Comparison of ENCODE assay signal across 8 mouse cellular contexts in genomic region chr13:3770170-3771024, GRCm38 (mm10). TPM values are rescaled to one million over a fixed set of nuclear protein-coding genes. Genes with fewer than 3 reads are reported as not detected.
DNase-seq lines count a peak whose midpoint lies in the region; ATAC-seq and TF ChIP-seq lines count a peak whose summit lies in the region.

No protein-coding gene starts in this region.

- peak; percentile 58 for DNase-seq in adrenal gland, adult 2 months
- no peak for DNase-seq in adrenal gland, adult 8-10 months
- DNase-seq in liver = peak; percentile 14
- no peak for DNase-seq in liver, embryonic 11.5 days (ENCODE audit: low spot score)
- peak; percentile 70 for DNase-seq in hindbrain, postnatal 0 days (ENCODE audit: low spot score)
- peak; percentile 54 for DNase-seq in lung, adult 2 months
- DNase-seq in stomach, postnatal 0 days (ENCODE audit: low spot score) = peak; percentile 41
- DNase-seq in urinary bladder, adult 2 months (ENCODE audit: low spot score) = no peak

- no peaks in the 10 kb centered on the region for H3K36me3 ChIP-seq in liver, embryonic 11.5 days (ENCODE audit: control insufficient read depth, insufficient read depth, low read length)
- no peaks in the 10 kb centered on the region for H3K36me3 ChIP-seq in hindbrain, postnatal 0 days (ENCODE audit: insufficient read depth, low read length)
- H3K36me3 ChIP-seq in stomach, postnatal 0 days (ENCODE audit: control insufficient read depth, insufficient read depth, low read length) = no peaks in the 10 kb centered on the region

- no peak overlapping the region for H3K4me3 ChIP-seq in liver, embryonic 11.5 days (ENCODE audit: low read depth, low read length)
- H3K4me3 ChIP-seq in hindbrain, postnatal 0 days (ENCODE audit: low read length) = no peak overlapping the region
- no peak overlapping the region for H3K4me3 ChIP-seq in lung, adult 2 months (replicated peaks; ENCODE audit: extremely low read depth, low read depth, low read length)
- no peak overlapping the region for H3K4me3 ChIP-seq in stomach, postnatal 0 days (ENCODE audit: low read depth, low read length)

- no peaks in the 10 kb centered on the region for H3K9me3 ChIP-seq in liver, embryonic 11.5 days (ENCODE audit: control insufficient read depth, low read length)
- H3K9me3 ChIP-seq in hindbrain, postnatal 0 days (ENCODE audit: low read length) = no peaks in the 10 kb centered on the region
- no peaks in the 10 kb centered on the region for H3K9me3 ChIP-seq in stomach, postnatal 0 days (ENCODE audit: control insufficient read depth, low read length)

- H3K4me2 ChIP-seq in liver, embryonic 11.5 days = no peak overlapping the region
- no peak overlapping the region for H3K4me2 ChIP-seq in hindbrain, postnatal 0 days (ENCODE audit: low read depth, low read length)
- H3K4me2 ChIP-seq in stomach, postnatal 0 days (replicated peaks; ENCODE audit: low read depth) = no peak overlapping the region

- ATAC-seq in liver, embryonic 11.5 days (replicated peaks; ENCODE audit: low FRiP score) = no peak
- peak; percentile 83 for ATAC-seq in hindbrain, postnatal 0 days
- peak; percentile 33; the same call in 1 of the 2 replicates for ATAC-seq in stomach, postnatal 0 days (ENCODE audit: low FRiP score, low TSS enrichment)

- WGBS in liver, embryonic 11.5 days = 73% methylated on average over 11 of the region's 11 CpGs
- WGBS in hindbrain, postnatal 0 days = 48% methylated on average over 11 of the region's 11 CpGs
- WGBS in lung, adult 2 months = 46% methylated on average over 11 of the region's 11 CpGs
- 41% methylated on average over 11 of the region's 11 CpGs for WGBS in stomach, postnatal 0 days

- H3K4me1 ChIP-seq in liver, embryonic 11.5 days (replicated peaks; ENCODE audit: control insufficient read depth, insufficient read depth, low read length) = no peaks in the 10 kb centered on the region
- H3K4me1 ChIP-seq in hindbrain, postnatal 0 days (ENCODE audit: insufficient read depth, low read length) = no peaks in the 10 kb centered on the region
- H3K4me1 ChIP-seq in lung, adult 2 months (ENCODE audit: control insufficient read depth, insufficient read depth, low read length) = peaks cover 21% of the 10 kb centered on the region
- peaks cover 10% of the 10 kb centered on the region for H3K4me1 ChIP-seq in stomach, postnatal 0 days (replicated peaks; ENCODE audit: control insufficient read depth, insufficient read depth)

- no peak for TF ChIP-seq POLR2A in lung, adult 2 months (IDR thresholded peaks at IDR 0.05; ENCODE audit: borderline replicate concordance, extremely low read depth, low read depth, low read length)

- no peak overlapping the region for H3K27ac ChIP-seq in liver, embryonic 11.5 days (ENCODE audit: low read depth, low read length)
- no peak overlapping the region for H3K27ac ChIP-seq in hindbrain, postnatal 0 days
- H3K27ac ChIP-seq in stomach, postnatal 0 days (replicated peaks) = peak overlapping the region; percentile 63

- TF ChIP-seq CTCF in hindbrain, postnatal 0 days (IDR thresholded peaks at IDR 0.05; ENCODE audit: low read depth) = no peak
- no peak for TF ChIP-seq CTCF in lung, adult 2 months (IDR thresholded peaks at IDR 0.05; ENCODE audit: insufficient read depth, low read length)
- TF ChIP-seq CTCF in stomach, postnatal 0 days (IDR thresholded peaks at IDR 0.05; ENCODE audit: low read depth) = no peak

- no peak for TF ChIP-seq EP300 in stomach, postnatal 0 days (optimal IDR thresholded peaks at IDR 0.05)

- no peaks in the 10 kb centered on the region for H3K27me3 ChIP-seq in liver, embryonic 11.5 days (replicated peaks; ENCODE audit: control insufficient read depth, insufficient read depth, low read length)
- H3K27me3 ChIP-seq in hindbrain, postnatal 0 days (ENCODE audit: insufficient read depth, low read length) = no peaks in the 10 kb centered on the region
- H3K27me3 ChIP-seq in stomach, postnatal 0 days (ENCODE audit: control insufficient read depth, insufficient read depth, low read length) = no peaks in the 10 kb centered on the region

- no peak overlapping the region for H3K9ac ChIP-seq in liver, embryonic 11.5 days (ENCODE audit: low read depth, low read length)
- H3K9ac ChIP-seq in hindbrain, postnatal 0 days (replicated peaks; ENCODE audit: low read length) = no peak overlapping the region
- H3K9ac ChIP-seq in stomach, postnatal 0 days (ENCODE audit: low read length) = no peak overlapping the region

RNA-seq across cellular contexts. Expression of gene Calml3, which starts 33.7 kb away (rescaled TPM):
- total RNA-seq in adrenal gland, adult 2 months (2021) = under 1 TPM; 0.35 to 0.63 TPM
- 0.35 TPM in 1 of 2 replicates, not detected in the other for polyA plus RNA-seq in adrenal gland, adult 2 months (2012; rRNA removed)
- under 1 TPM in 1 of 4 experiments, not detected in 3; 0.24 TPM for total RNA-seq in adrenal gland, adult 8-10 months (2022)
- polyA plus RNA-seq in liver, embryonic 11.5 days (2014; fragmentation: Nextera tagmentation; extraction: Ambion mirVana) = 0.19 TPM in 1 of 2 replicates, not detected in the other
- not detected in 2 replicates for total RNA-seq in hindbrain, postnatal 0 days (2014; rRNA removed)
- not detected in 2 replicates for polyA plus RNA-seq in hindbrain, postnatal 0 days (2015; fragmentation: Nextera tagmentation; extraction: Ambion mirVana)
- 3.6 and 81.6 TPM in 2 replicates for polyA plus RNA-seq in lung, adult 2 months (2012; rRNA removed)
- 40.0 and 44.6 TPM in 2 replicates for polyA plus RNA-seq in stomach, postnatal 0 days (2015; fragmentation: Nextera tagmentation; extraction: Ambion mirVana)
- 0.13 and 0.19 TPM in 2 replicates for polyA plus RNA-seq in urinary bladder, adult 2 months (2012; rRNA removed)

Comparison
In these comparisons a context has a peak if more than half of its experiments do, and no peak if none do; other contexts are left out.
1. DNase-seq: peak in adrenal gland, adult 2 months (single experiment), liver (single experiment), hindbrain, postnatal 0 days (single experiment), lung, adult 2 months (single experiment) and stomach, postnatal 0 days (single experiment); none in adrenal gland, adult 8-10 months (single experiment), liver, embryonic 11.5 days (single experiment) and urinary bladder, adult 2 months (single experiment).